Mouse (Mus musculus) thymus, adult 2 months (tissue): ENCODE measurements around the gene Zar1.
"Not testable (repeated sequence)": the region's sequence is repeated elsewhere in the genome, so short reads cannot be mapped to it uniquely, and the experiment has no call there.

Experiments
- CTCF ChIP-seq: fragments of 200-500 bp; IDR thresholded peaks from 2 replicates; pipeline ENCODE4 v1.5.1; 2012; ENCODE audit warnings: mild to moderate bottlenecking, control low read depth, low read length, moderate library complexity, borderline replicate concordance; ENCODE audit not compliant: control insufficient read depth, poor library complexity, insufficient read depth; ENCODE audit errors: extremely low read depth
- POLR2A ChIP-seq: fragments of 200-500 bp; IDR thresholded peaks from 2 replicates; pipeline ENCODE4 v1.6.1; 2012; ENCODE audit warnings: mild to moderate bottlenecking, low read length, control low read depth, moderate library complexity; ENCODE audit not compliant: control insufficient read depth, poor library complexity, insufficient read depth; ENCODE audit errors: extremely low read depth

DNA sequence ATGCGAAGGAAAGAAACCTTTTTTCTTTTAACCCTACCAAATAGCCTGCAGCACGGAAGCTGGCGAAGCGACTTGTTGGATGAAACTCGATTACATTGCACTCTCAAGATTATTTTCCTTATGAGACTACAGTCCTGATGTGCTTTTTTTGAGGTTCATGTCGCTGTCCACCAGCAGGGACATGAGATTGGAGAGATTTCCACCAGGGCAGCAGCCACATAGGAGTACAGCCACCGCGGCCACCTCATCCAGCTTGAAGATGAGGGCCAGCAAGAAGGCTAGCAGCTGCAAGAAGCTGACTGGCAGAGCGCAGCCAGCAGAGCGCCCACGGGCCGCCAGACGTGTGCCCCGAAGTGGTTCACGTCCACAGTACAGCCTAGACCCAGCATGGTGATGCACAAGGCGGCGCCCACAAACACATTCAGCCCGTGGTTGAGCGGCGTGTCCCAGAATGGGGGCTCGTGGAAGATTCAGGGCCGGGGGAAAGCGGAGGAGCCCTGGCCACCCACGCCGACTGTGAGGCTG, 5.7 kb upstream of the Zar1 start:
- TF ChIP-seq POLR2A, CTCF: not testable (repeated sequence)
